Mouse (Mus musculus): Measurements from ENCODE around the gene Lrtm2. TPM values are rescaled to one million over a fixed set of nuclear protein-coding genes. Genes with fewer than 3 reads are reported as not detected.

Lrtm2 gene
- polyA plus RNA-seq, 1 experiment from 2014 or later, result not detected

- Histone ChIP-seq H3K9ac (no peak overlapping the region), H3K4me2 (no peak overlapping the region), H3K9me3 (replicated peaks) (no peaks in the 10 kb centered on the region), H3K27ac (no peak overlapping the region), H3K27me3 (no peaks in the 10 kb centered on the region), H3K4me3 (replicated peaks) (no peak overlapping the region), H3K36me3 (no peaks in the 10 kb centered on the region), H3K4me1 (replicated peaks) (no peaks in the 10 kb centered on the region)
- WGBS (ENCODE audit: insufficient replicate concordance), result 78% methylated on average over 9 of the region's 9 CpGs
- DNase-seq (no peak), ATAC-seq (ENCODE audit: low read depth) (no peak)
These were observed 11.8 kb downstream of the Lrtm2 start for GRCm38 (mm10) chr6:119318732-119319131.

GRCm38 (mm10) chr6:119314751-119315476 lies 15.7 kb downstream of the Lrtm2 start:
- no peaks in the 10 kb centered on the region for H3K4me1 ChIP-seq (replicated peaks)

GRCm38 (mm10) chr6:119313588-119314375 lies 16.8 kb downstream of the Lrtm2 start:
- no peak overlapping the region for H3K4me3 ChIP-seq (replicated peaks)
- no peak for ATAC-seq (ENCODE audit: low read depth)
- no peaks in the 10 kb centered on the region for H3K9me3 ChIP-seq (replicated peaks)

More at GRCm38 (mm10) chr6:119314751-119315476, 15.7 kb downstream of the Lrtm2 start:
- Histone ChIP-seq H3K4me2 (no peak overlapping the region), H3K4me3 (replicated peaks) (no peak overlapping the region), H3K27me3 (no peaks in the 10 kb centered on the region), H3K9me3 (replicated peaks) (no peaks in the 10 kb centered on the region), H3K27ac (no peak overlapping the region), H3K9ac (no peak overlapping the region), H3K36me3 (no peaks in the 10 kb centered on the region)
- ATAC-seq (ENCODE audit: low read depth) (no peak), DNase-seq (no peak)
- 26% methylated on average over 7 of the region's 7 CpGs for WGBS (ENCODE audit: insufficient replicate concordance)

GRCm38 (mm10) chr6:119313096-119313495 lies 17.5 kb downstream of the Lrtm2 start:
- no peak overlapping the region for H3K9ac ChIP-seq
- DNase-seq (no peak), ATAC-seq (ENCODE audit: low read depth) (no peak)
- no peaks in the 10 kb centered on the region for H3K9me3 ChIP-seq (replicated peaks)
- H3K27ac ChIP-seq, result no peak overlapping the region
- 42% methylated on average over 3 of the region's 3 CpGs for WGBS (ENCODE audit: insufficient replicate concordance)
- no peaks in the 10 kb centered on the region for H3K36me3 ChIP-seq
- H3K4me3 ChIP-seq (replicated peaks), result no peak overlapping the region
- no peaks in the 10 kb centered on the region for H3K4me1 ChIP-seq (replicated peaks)
- H3K4me2 ChIP-seq, result no peak overlapping the region
- no peaks in the 10 kb centered on the region for H3K27me3 ChIP-seq

More at GRCm38 (mm10) chr6:119313588-119314375, 16.8 kb downstream of the Lrtm2 start:
- Histone ChIP-seq H3K9ac (no peak overlapping the region), H3K4me2 (no peak overlapping the region), H3K27me3 (no peaks in the 10 kb centered on the region), H3K36me3 (no peaks in the 10 kb centered on the region), H3K4me1 (replicated peaks) (no peaks in the 10 kb centered on the region), H3K27ac (no peak overlapping the region)
- 48% methylated on average over 14 of the region's 14 CpGs for WGBS (ENCODE audit: insufficient replicate concordance)
- no peak for DNase-seq

GRCm38 (mm10) chr6:119312381-119312780 lies 18.2 kb downstream of the Lrtm2 start:
- DNase-seq, result no peak
- Histone ChIP-seq H3K9me3 (replicated peaks) (no peaks in the 10 kb centered on the region), H3K27ac (no peak overlapping the region), H3K4me2 (no peak overlapping the region), H3K27me3 (no peaks in the 10 kb centered on the region), H3K4me1 (replicated peaks) (no peaks in the 10 kb centered on the region), H3K36me3 (no peaks in the 10 kb centered on the region), H3K9ac (no peak overlapping the region), H3K4me3 (replicated peaks) (no peak overlapping the region)
- ATAC-seq (ENCODE audit: low read depth), result no peak
- 55% methylated on average over 6 of the region's 6 CpGs for WGBS (ENCODE audit: insufficient replicate concordance)

- Histone ChIP-seq H3K27ac (no peak overlapping the region), H3K4me1 (replicated peaks) (no peaks in the 10 kb centered on the region), H3K9ac (no peak overlapping the region), H3K27me3 (no peaks in the 10 kb centered on the region), H3K4me2 (no peak overlapping the region), H3K9me3 (replicated peaks) (no peaks in the 10 kb centered on the region), H3K4me3 (replicated peaks) (no peak overlapping the region), H3K36me3 (no peaks in the 10 kb centered on the region)
- 51% methylated on average over 9 of the region's 9 CpGs for WGBS (ENCODE audit: insufficient replicate concordance)
- ATAC-seq (ENCODE audit: low read depth) (no peak), DNase-seq (no peak)
These were observed 20.4 kb downstream of the Lrtm2 start for GRCm38 (mm10) chr6:119310176-119310575.

- 57% methylated on average over 10 of the region's 10 CpGs for WGBS (ENCODE audit: insufficient replicate concordance)
- no peak overlapping the region for H3K4me2 ChIP-seq
- H3K4me3 ChIP-seq (replicated peaks), result no peak overlapping the region
- DNase-seq (no peak), ATAC-seq (ENCODE audit: low read depth) (no peak)
- H3K9ac ChIP-seq, result no peak overlapping the region
- H3K9me3 ChIP-seq (replicated peaks), result no peaks in the 10 kb centered on the region
- no peaks in the 10 kb centered on the region for H3K36me3 ChIP-seq
- H3K4me1 ChIP-seq (replicated peaks), result no peaks in the 10 kb centered on the region
- no peak overlapping the region for H3K27ac ChIP-seq
- H3K27me3 ChIP-seq, result no peaks in the 10 kb centered on the region
These were observed 22.6 kb downstream of the Lrtm2 start for GRCm38 (mm10) chr6:119307867-119308413.

- Histone ChIP-seq H3K4me3 (replicated peaks) (no peak overlapping the region), H3K4me1 (replicated peaks) (no peaks in the 10 kb centered on the region), H3K36me3 (no peaks in the 10 kb centered on the region), H3K9ac (no peak overlapping the region), H3K4me2 (no peak overlapping the region), H3K27me3 (no peaks in the 10 kb centered on the region), H3K9me3 (replicated peaks) (no peaks in the 10 kb centered on the region), H3K27ac (no peak overlapping the region)
- DNase-seq (no peak), ATAC-seq (ENCODE audit: low read depth) (no peak)
- 68% methylated on average over 6 of the region's 6 CpGs for WGBS (ENCODE audit: insufficient replicate concordance)
These were observed 27.2 kb downstream of the Lrtm2 start for GRCm38 (mm10) chr6:119303331-119303730.

- Histone ChIP-seq H3K9ac (no peak overlapping the region), H3K27ac (no peak overlapping the region), H3K4me2 (no peak overlapping the region), H3K36me3 (no peaks in the 10 kb centered on the region), H3K4me3 (replicated peaks) (no peak overlapping the region), H3K4me1 (replicated peaks) (no peaks in the 10 kb centered on the region), H3K27me3 (no peaks in the 10 kb centered on the region), H3K9me3 (replicated peaks) (no peaks in the 10 kb centered on the region)
- no peak for ATAC-seq (ENCODE audit: low read depth)
- 56% methylated on average over 3 of the region's 3 CpGs for WGBS (ENCODE audit: insufficient replicate concordance)
- no peak for DNase-seq
These were observed 29.3 kb downstream of the Lrtm2 start for GRCm38 (mm10) chr6:119301310-119301709.

- H3K4me2 ChIP-seq, result no peak overlapping the region
- H3K36me3 ChIP-seq, result no peaks in the 10 kb centered on the region
- DNase-seq (no peak), ATAC-seq (ENCODE audit: low read depth) (no peak)
- H3K27me3 ChIP-seq, result no peaks in the 10 kb centered on the region
- no peaks in the 10 kb centered on the region for H3K4me1 ChIP-seq (replicated peaks)
- no peak overlapping the region for H3K27ac ChIP-seq
- no peak overlapping the region for H3K9ac ChIP-seq
- 60% methylated on average over 9 of the region's 9 CpGs for WGBS (ENCODE audit: insufficient replicate concordance)
- no peak overlapping the region for H3K4me3 ChIP-seq (replicated peaks)
- H3K9me3 ChIP-seq (replicated peaks), result no peaks in the 10 kb centered on the region
These were observed 49.8 kb downstream of the Lrtm2 start for GRCm38 (mm10) chr6:119280761-119281160.

GRCm38 (mm10) chr6:119276713-119277112 lies 53.9 kb downstream of the Lrtm2 start:
- DNase-seq (no peak), ATAC-seq (ENCODE audit: low read depth) (no peak)
- 67% methylated on average over 2 of the region's 2 CpGs for WGBS (ENCODE audit: insufficient replicate concordance)
- Histone ChIP-seq H3K4me1 (replicated peaks) (no peaks in the 10 kb centered on the region), H3K27ac (no peak overlapping the region), H3K4me3 (replicated peaks) (no peak overlapping the region), H3K9ac (no peak overlapping the region), H3K4me2 (no peak overlapping the region), H3K36me3 (no peaks in the 10 kb centered on the region), H3K9me3 (replicated peaks) (no peaks in the 10 kb centered on the region), H3K27me3 (no peaks in the 10 kb centered on the region)
